11 mouse cellular contexts compared by ENCODE assay signal in genomic region chr5:43590311-43590731, GRCm38 (mm10).
DNase-seq lines count a peak whose midpoint lies in the region; ATAC-seq and TF ChIP-seq lines count a peak whose summit lies in the region.
"Had no signal": no experiment of that assay in that cellular context is flagged by ENCODE, and none has a peak within 500 bp of the region (broad histone marks: within the 10 kb centered on the region; RNA-seq: fewer than 3 reads in every experiment).

No protein-coding gene starts in this region.

- no peak for ATAC-seq in heart, embryonic 12.5 days (ENCODE audit: insufficient number of reproducible peaks, low FRiP score)
- ATAC-seq in midbrain, postnatal 0 days (ENCODE audit: low FRiP score): 0 out of 2 replicates have a peak, but pooled peaks have one; percentile 31

- H3K27ac ChIP-seq in heart, embryonic 12.5 days (ENCODE audit: poor library complexity, severe bottlenecking): no peak overlapping the region
- H3K27ac ChIP-seq in midbrain, postnatal 0 days (ENCODE audit: low read depth, low read length): no peak overlapping the region
- no peak overlapping the region for H3K27ac ChIP-seq in midbrain, embryonic 10.5 days (replicated peaks)
- H3K27ac ChIP-seq in embryonic facial prominence, embryonic 10.5 days (replicated peaks): no peak overlapping the region
- H3K27ac ChIP-seq: embryonic facial prominence, embryonic 13.5 days; limb, embryonic 10.5 days had no signal

- no peaks in the 10 kb centered on the region for H3K36me3 ChIP-seq in heart, embryonic 12.5 days
- no peaks in the 10 kb centered on the region for H3K36me3 ChIP-seq in midbrain, postnatal 0 days (ENCODE audit: insufficient read depth, low read length)
- H3K36me3 ChIP-seq in midbrain, embryonic 10.5 days: no peaks in the 10 kb centered on the region
- no peaks in the 10 kb centered on the region for H3K36me3 ChIP-seq in embryonic facial prominence, embryonic 10.5 days (replicated peaks)
- H3K36me3 ChIP-seq: embryonic facial prominence, embryonic 13.5 days; limb, embryonic 10.5 days had no signal

- no peak for TF ChIP-seq CTCF in midbrain, postnatal 0 days (IDR thresholded peaks at IDR 0.05)

- H3K4me1 ChIP-seq in heart, embryonic 12.5 days (replicated peaks): no peaks in the 10 kb centered on the region
- H3K4me1 ChIP-seq in midbrain, postnatal 0 days (ENCODE audit: insufficient read depth, low read length): no peaks in the 10 kb centered on the region
- H3K4me1 ChIP-seq in midbrain, embryonic 10.5 days: peaks cover 4% of the 10 kb centered on the region
- no peaks in the 10 kb centered on the region for H3K4me1 ChIP-seq in embryonic facial prominence, embryonic 10.5 days
- H3K4me1 ChIP-seq: embryonic facial prominence, embryonic 13.5 days had no signal

- H3K9me3 ChIP-seq in heart, embryonic 12.5 days (replicated peaks): no peaks in the 10 kb centered on the region
- H3K9me3 ChIP-seq in midbrain, postnatal 0 days (ENCODE audit: low read length): no peaks in the 10 kb centered on the region
- H3K9me3 ChIP-seq in midbrain, embryonic 10.5 days (replicated peaks): no peaks in the 10 kb centered on the region
- H3K9me3 ChIP-seq in embryonic facial prominence, embryonic 10.5 days: no peaks in the 10 kb centered on the region
- H3K9me3 ChIP-seq: embryonic facial prominence, embryonic 13.5 days; limb, embryonic 10.5 days had no signal

- WGBS in heart, embryonic 12.5 days: 91% methylated on average over 2 of the region's 2 CpGs
- 69% methylated on average over 2 of the region's 2 CpGs for WGBS in midbrain, postnatal 0 days
- WGBS in midbrain, embryonic 10.5 days: 89% methylated on average over 2 of the region's 2 CpGs
- WGBS in embryonic facial prominence, embryonic 10.5 days: 88% methylated on average over 2 of the region's 2 CpGs

- H3K4me3 ChIP-seq in heart, embryonic 12.5 days: no peak overlapping the region
- H3K4me3 ChIP-seq in midbrain, postnatal 0 days (ENCODE audit: low read depth, low read length): no peak overlapping the region
- no peak overlapping the region for H3K4me3 ChIP-seq in midbrain, embryonic 10.5 days
- H3K4me3 ChIP-seq in embryonic facial prominence, embryonic 10.5 days: no peak overlapping the region
- H3K4me3 ChIP-seq: embryonic facial prominence, embryonic 13.5 days; limb, embryonic 10.5 days had no signal

- H3K9ac ChIP-seq in heart, embryonic 12.5 days: no peak overlapping the region
- H3K9ac ChIP-seq in midbrain, postnatal 0 days (replicated peaks; ENCODE audit: low read length, poor library complexity, severe bottlenecking): no peak overlapping the region
- H3K9ac ChIP-seq: embryonic facial prominence, embryonic 13.5 days had no signal

- DNase-seq in heart, adult 18-20 months: peak; percentile 58 to 66
- DNase-seq in midbrain, postnatal 0 days (ENCODE audit: low spot score): peak; percentile 52
- DNase-seq in midbrain, embryonic 10.5 days (ENCODE audit: low spot score): no peak
- DNase-seq in heart, adult 8-10 months (ENCODE audit: low spot score): peak; percentile 51
- no peak for DNase-seq in embryonic facial prominence, embryonic 10.5 days (ENCODE audit: low spot score)
- DNase-seq in cerebellum, adult 11 months: no peak
- DNase-seq: kidney, adult 9 months had no signal

- no peaks in the 10 kb centered on the region for H3K27me3 ChIP-seq in heart, embryonic 12.5 days (replicated peaks)
- no peaks in the 10 kb centered on the region for H3K27me3 ChIP-seq in midbrain, postnatal 0 days (ENCODE audit: insufficient read depth, low read length)
- H3K27me3 ChIP-seq in midbrain, embryonic 10.5 days (ENCODE audit: low read depth, poor library complexity, severe bottlenecking): no peaks in the 10 kb centered on the region
- no peaks in the 10 kb centered on the region for H3K27me3 ChIP-seq in embryonic facial prominence, embryonic 10.5 days (replicated peaks; ENCODE audit: low read depth, poor library complexity, severe bottlenecking)
- H3K27me3 ChIP-seq: CH12.LX; embryonic facial prominence, embryonic 13.5 days had no signal

- H3K4me2 ChIP-seq in heart, embryonic 12.5 days: no peak overlapping the region
- no peak overlapping the region for H3K4me2 ChIP-seq in midbrain, postnatal 0 days (ENCODE audit: low read depth, low read length, poor library complexity, severe bottlenecking)
- H3K4me2 ChIP-seq: embryonic facial prominence, embryonic 13.5 days had no signal

Comparison
In these comparisons a context has a peak if more than half of its experiments do, and no peak if none do; other contexts are left out.
1. DNase-seq: peak in heart, adult 18-20 months (2 of 2), midbrain, postnatal 0 days (single experiment) and heart, adult 8-10 months (single experiment); none in midbrain, embryonic 10.5 days (single experiment), embryonic facial prominence, embryonic 10.5 days (single experiment) and cerebellum, adult 11 months (single experiment).